Comparison of ENCODE assay signal across 1 mouse cellular context in genomic region chr5:100648046-100648445, GRCm38 (mm10).
TF ChIP-seq lines count a peak whose summit lies in the region.

No protein-coding gene starts in this region.

TF ChIP-seq in MEL, 35 proteins besides CTCF, POLR2A, EP300 and RAD21 (continued from another document):
- TF ChIP-seq GATA1 (IDR thresholded peaks at IDR 0.05; ENCODE audit: low read depth, low read length) (peak; percentile 56), TCF12 (IDR thresholded peaks at IDR 0.05; ENCODE audit: low read depth, low read length) (peak; percentile 46; the same call in 1 of the 2 replicates), NELFE (IDR thresholded peaks at IDR 0.05; ENCODE audit: low read depth, low read length) (no peak), NRF1 (IDR thresholded peaks at IDR 0.05; ENCODE audit: insufficient read depth, low read depth, low read length, poor library complexity, severe bottlenecking) (no peak), MXI1 (IDR thresholded peaks at IDR 0.05; ENCODE audit: low read depth, low read length) (peak; percentile 32; the same call in 1 of the 2 replicates), SIN3A (IDR thresholded peaks at IDR 0.05; ENCODE audit: low read length) (peak; percentile 19; the same call in 1 of the 2 replicates), ETS1 (IDR thresholded peaks at IDR 0.05; ENCODE audit: low read depth, low read length) (peak; percentile 66), MYB (IDR thresholded peaks at IDR 0.05; ENCODE audit: low read depth, low read length) (no peak), GABPA (IDR thresholded peaks at IDR 0.05; ENCODE audit: low read depth, low read length) (no peak)
TF ChIP-seq in MEL: peak in this region for 6.
